Mouse (Mus musculus) forebrain, embryonic 14.5 days (tissue): ENCODE results near the gene C130050O18Rik. TPM values are rescaled to one million over a fixed set of nuclear protein-coding genes. Genes with fewer than 3 reads are reported as not detected.

ENCODE experiments used
- ATAC-seq: fragments of 200-750 bp; cut with Nextera tagmentation; 2 replicates; pipeline ENCODE4 v1.8.0; 2017; ENCODE audit warnings: mild to moderate bottlenecking, moderate library complexity
- DNase-seq: peaks from one replicate; pipeline ENCODE4 v3.0.0-alpha.2; 2015; ENCODE audit warnings: low spot score
- H3K27ac ChIP-seq: fragments of 300-500 bp; sonication (generic); 2 replicates; pipeline ENCODE4 v1.5.1; 2014; ENCODE audit warnings: low read depth, mild to moderate bottlenecking, control low read depth, low read length, moderate library complexity
- H3K27me3 ChIP-seq: fragments of 300-500 bp; sonication (generic); replicated peaks from 2 replicates; pipeline ENCODE4 v1.6.1; 2014; ENCODE audit warnings: low read length, control low read depth, mixed read lengths; ENCODE audit not compliant: control insufficient read depth, insufficient read depth
- H3K36me3 ChIP-seq: fragments of 300-500 bp; sonication (generic); 2 replicates; pipeline ENCODE4 v1.6.1; 2014; ENCODE audit warnings: low read length, control low read depth; ENCODE audit not compliant: control insufficient read depth, insufficient read depth
- H3K4me1 ChIP-seq: fragments of 300-500 bp; sonication (generic); 2 replicates; pipeline ENCODE4 v1.6.1; 2014; ENCODE audit warnings: antibody characterized with exemption, low read length, control low read depth; ENCODE audit not compliant: control insufficient read depth, insufficient read depth
- H3K4me2 ChIP-seq: fragments of 300-500 bp; sonication (generic); 2 replicates; pipeline ENCODE4 v1.6.1; 2014; ENCODE audit warnings: mild to moderate bottlenecking, control low read depth, low read length
- H3K4me3 ChIP-seq: fragments of 300-500 bp; sonication (generic); 2 replicates; pipeline ENCODE4 v1.5.1; 2014; ENCODE audit warnings: low read depth, low read length, control low read depth
- H3K9ac ChIP-seq: fragments of 300-500 bp; sonication (generic); 2 replicates; pipeline ENCODE4 v1.6.1; 2014; ENCODE audit warnings: mild to moderate bottlenecking, low read length, control low read depth, moderate library complexity
- H3K9me3 ChIP-seq: fragments of 300-500 bp; sonication (generic); replicated peaks from 2 replicates; pipeline ENCODE4 v1.6.1; 2016; ENCODE audit warnings: low read length, control low read depth, mixed read lengths; ENCODE audit not compliant: control insufficient read depth
- WGBS: fragments of 180-500 bp; shearing (Covaris S2); extraction: QIAGEN DNeasy Blood & Tissue Kit; methylation state at CpG from one replicate; pipeline ENCODE4 v1.1.7; 2014; 5-methylcytosine and 5-hydroxymethylcytosine counted together
- polyA plus RNA-seq: library from polyadenylated mRNA; unstranded; fragments of >200 nt; fragmentation: Nextera tagmentation; extraction: Ambion mirVana; gene quantifications from 2 replicates; pipeline ENCODE4 v1.2.1, GENCODE M21; 2014

Gene C130050O18Rik
- polyA plus RNA-seq, 1 experiment from 2014 or later, result 0.18 TPM

GRCm38 (mm10) chr5:139402106-139402505 is 3.0 kb upstream of the C130050O18Rik start:
- Histone ChIP-seq H3K36me3 (no peaks in the 10 kb centered on the region), H3K27ac (no peak overlapping the region), H3K9me3 (no peaks in the 10 kb centered on the region), H3K9ac (no peak overlapping the region), H3K4me3 (no peak overlapping the region), H3K4me1 (no peaks in the 10 kb centered on the region), H3K4me2 (no peak overlapping the region), H3K27me3 (no peaks in the 10 kb centered on the region)
- ATAC-seq (no peak), DNase-seq (no peak)
- 93% methylated on average over 2 of the region's 2 CpGs for whole genome bisulfite sequencing

GRCm38 (mm10) chr5:139403692-139404260 is 1.3 kb upstream of the C130050O18Rik start:
- DNase-seq, result no peak
- no peaks in the 10 kb centered on the region for H3K27me3 ChIP-seq
- no peaks in the 10 kb centered on the region for H3K9me3 ChIP-seq
- no peak overlapping the region for H3K4me2 ChIP-seq
- 91% methylated on average over 8 of the region's 8 CpGs for WGBS
- H3K4me3 ChIP-seq, result no peak overlapping the region
- no peaks in the 10 kb centered on the region for H3K36me3 ChIP-seq
- H3K4me1 ChIP-seq, result no peaks in the 10 kb centered on the region
- H3K9ac ChIP-seq, result no peak overlapping the region
- H3K27ac ChIP-seq, result no peak overlapping the region
- no peak for ATAC-seq

GRCm38 (mm10) chr5:139405478-139405877 is 398 bp downstream of the C130050O18Rik start:
- Histone ChIP-seq H3K4me3 (no peak overlapping the region), H3K4me1 (no peaks in the 10 kb centered on the region), H3K27me3 (no peaks in the 10 kb centered on the region), H3K9me3 (no peaks in the 10 kb centered on the region), H3K9ac (no peak overlapping the region), H3K27ac (no peak overlapping the region), H3K36me3 (no peaks in the 10 kb centered on the region), H3K4me2 (no peak overlapping the region)
- no peak for DNase-seq
- no peak for ATAC-seq
- WGBS, result 90% methylated on average over 7 of the region's 7 CpGs

- 81% methylated on average over 3 of the region's 3 CpGs for WGBS
- no peak for DNase-seq
- Histone ChIP-seq H3K4me3 (no peak overlapping the region), H3K4me1 (no peaks in the 10 kb centered on the region), H3K27ac (no peak overlapping the region), H3K9me3 (no peaks in the 10 kb centered on the region), H3K27me3 (no peaks in the 10 kb centered on the region), H3K4me2 (no peak overlapping the region), H3K36me3 (no peaks in the 10 kb centered on the region), H3K9ac (no peak overlapping the region)
- ATAC-seq, result no peak
Measured at GRCm38 (mm10) chr5:139405953-139406352, 873 bp downstream of the C130050O18Rik start.

- no peak overlapping the region for H3K27ac ChIP-seq
- no peaks in the 10 kb centered on the region for H3K36me3 ChIP-seq
- no peaks in the 10 kb centered on the region for H3K4me1 ChIP-seq
- DNase-seq (no peak), ATAC-seq (no peak)
- H3K4me3 ChIP-seq, result no peak overlapping the region
- no peaks in the 10 kb centered on the region for H3K27me3 ChIP-seq
- no peaks in the 10 kb centered on the region for H3K9me3 ChIP-seq
- 92% methylated on average over 14 of the region's 14 CpGs for WGBS
- no peak overlapping the region for H3K9ac ChIP-seq
- H3K4me2 ChIP-seq, result no peak overlapping the region
Measured at GRCm38 (mm10) chr5:139407121-139407885, 2.2 kb downstream of the C130050O18Rik start.

GRCm38 (mm10) chr5:139408511-139408910 is 3.4 kb downstream of the C130050O18Rik start:
- no peak overlapping the region for H3K4me2 ChIP-seq
- H3K27ac ChIP-seq, result no peak overlapping the region
- H3K4me3 ChIP-seq, result no peak overlapping the region
- no peaks in the 10 kb centered on the region for H3K9me3 ChIP-seq
- WGBS, result 86% methylated on average over 7 of the region's 7 CpGs
- no peak overlapping the region for H3K9ac ChIP-seq
- no peak for ATAC-seq
- no peak for DNase-seq
- no peaks in the 10 kb centered on the region for H3K36me3 ChIP-seq
- H3K4me1 ChIP-seq, result no peaks in the 10 kb centered on the region
- H3K27me3 ChIP-seq, result no peaks in the 10 kb centered on the region

- H3K9me3 ChIP-seq, result no peaks in the 10 kb centered on the region
- 84% methylated on average over 12 of the region's 12 CpGs for WGBS
- no peak for ATAC-seq
- H3K36me3 ChIP-seq, result 0 out of 2 replicates have a peak, but pooled peaks cover 3% of the 10 kb centered on the region
- DNase-seq, result no peak
- H3K4me3 ChIP-seq, result no peak overlapping the region
- no peaks in the 10 kb centered on the region for H3K4me1 ChIP-seq
- no peak overlapping the region; the same call in 1 of the 2 replicates for H3K27ac ChIP-seq
- no peak overlapping the region for H3K9ac ChIP-seq
- no peak overlapping the region for H3K4me2 ChIP-seq
- H3K27me3 ChIP-seq, result no peaks in the 10 kb centered on the region
Measured at GRCm38 (mm10) chr5:139409412-139409811, 4.3 kb downstream of the C130050O18Rik start.

- Histone ChIP-seq H3K27ac (no peak overlapping the region), H3K4me2 (no peak overlapping the region), H3K4me1 (no peaks in the 10 kb centered on the region), H3K4me3 (no peak overlapping the region), H3K27me3 (no peaks in the 10 kb centered on the region), H3K9ac (no peak overlapping the region), H3K36me3 (0 out of 2 replicates have a peak, but pooled peaks cover 9% of the 10 kb centered on the region), H3K9me3 (no peaks in the 10 kb centered on the region)
- ATAC-seq, result no peak
- WGBS, result 84% methylated on average over 4 of the region's 4 CpGs
- DNase-seq, result no peak
Measured at GRCm38 (mm10) chr5:139410056-139410455, 5.0 kb downstream of the C130050O18Rik start.

GRCm38 (mm10) chr5:139411117-139411516 is 6.0 kb downstream of the C130050O18Rik start:
- Histone ChIP-seq H3K4me2 (no peak overlapping the region), H3K27ac (no peak overlapping the region), H3K4me3 (no peak overlapping the region), H3K36me3 (0 out of 2 replicates have a peak, but pooled peaks cover 9% of the 10 kb centered on the region), H3K9ac (no peak overlapping the region), H3K4me1 (no peaks in the 10 kb centered on the region), H3K27me3 (no peaks in the 10 kb centered on the region), H3K9me3 (no peaks in the 10 kb centered on the region)
- ATAC-seq (no peak), DNase-seq (no peak)
- WGBS, result 96% methylated on average over 6 of the region's 6 CpGs
